Mouse (Mus musculus) testis, adult 2 months (tissue): ENCODE results near the gene Gpatch2l.

ENCODE experiments used
- CTCF ChIP-seq: fragments of 200-500 bp; IDR thresholded peaks from 2 replicates; pipeline ENCODE4 v1.5.1; 2012; ENCODE audit warnings: low read depth, mild to moderate bottlenecking, inconsistent platforms, low read length, moderate library complexity; ENCODE audit not compliant: control insufficient read depth, insufficient read depth, insufficient replicate concordance
- POLR2A ChIP-seq: fragments of 200-500 bp; IDR thresholded peaks from 2 replicates; pipeline ENCODE4 v1.6.1; 2012; ENCODE audit warnings: low read depth, mild to moderate bottlenecking, inconsistent platforms, low read length, moderate library complexity; ENCODE audit not compliant: control insufficient read depth

DNA sequence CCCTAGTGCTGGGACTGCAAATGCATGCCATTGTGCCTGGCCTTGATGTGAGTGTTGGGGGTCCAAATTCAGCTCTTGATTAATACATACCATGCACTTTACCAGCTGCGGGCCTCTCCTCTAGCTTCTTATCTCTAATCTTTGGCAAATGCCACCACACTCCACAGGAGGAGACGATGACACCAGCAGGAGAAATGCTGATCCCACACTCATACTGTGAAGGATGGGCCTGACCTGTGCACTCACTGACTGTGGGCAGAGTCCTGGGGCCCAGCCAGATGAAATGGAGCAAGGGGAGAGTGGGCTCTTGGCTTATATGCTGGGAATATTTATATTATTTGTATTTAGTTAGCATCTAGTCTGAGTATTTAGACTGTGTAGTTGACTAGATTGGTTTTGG, 34.8 kb downstream of the Gpatch2l start:
- TF ChIP-seq POLR2A (no peak), CTCF (no peak)
